Mouse (Mus musculus) MEL (cell line): ENCODE data around the gene Gm826.

Experiments used
- CTCF ChIP-seq, 3 experiments: IDR thresholded peaks in 2 of 3; conservative IDR thresholded peaks in 1 of 3; 2 replicates each; pipeline ENCODE4 v1.5.1; 2011 to 2012; ENCODE audit warnings: low read length in 3 of 3, low read depth in 2 of 3, mild to moderate bottlenecking in 2 of 3, improper control_type of control experiment in 1 of 3, inconsistent platforms in 1 of 3, mixed read lengths in 1 of 3, moderate library complexity in 1 of 3; ENCODE audit not compliant: control insufficient read depth in 1 of 3, insufficient read depth in 1 of 3, poor library complexity in 1 of 3, severe bottlenecking in 1 of 3
- ELF1 ChIP-seq: IDR thresholded peaks from 2 replicates; pipeline ENCODE4 v1.6.1; 2014; ENCODE audit warnings: low read depth, mild to moderate bottlenecking, inconsistent platforms, low read length, improper control_type of control experiment, moderate library complexity
- GATA1 ChIP-seq: IDR thresholded peaks from 2 replicates; pipeline ENCODE4 v1.6.1; 2011; ENCODE audit warnings: low read depth, low read length, improper control_type of control experiment
- MAZ ChIP-seq: IDR thresholded peaks from 2 replicates; pipeline ENCODE4 v1.6.1; 2012; ENCODE audit warnings: low read depth, mild to moderate bottlenecking, inconsistent platforms, low read length, improper control_type of control experiment
- NELFE ChIP-seq: IDR thresholded peaks from 2 replicates; pipeline ENCODE4 v1.6.1; 2011; ENCODE audit warnings: low read depth, low read length, improper control_type of control experiment
- POLR2A ChIP-seq, 2 experiments: IDR thresholded peaks; 2 replicates each; pipeline ENCODE4 v1.6.1; 2011 to 2012; ENCODE audit warnings: low read length in 2 of 2, mild to moderate bottlenecking in 2 of 2, control low read depth in 1 of 2, improper control_type of control experiment in 1 of 2, low read depth in 1 of 2, moderate library complexity in 1 of 2; ENCODE audit not compliant: control insufficient read depth in 1 of 2, insufficient read depth in 1 of 2, poor library complexity in 1 of 2
- POLR2AphosphoS5 ChIP-seq: IDR thresholded peaks from 2 replicates; pipeline ENCODE4 v1.6.1; 2012; ENCODE audit warnings: low read depth, borderline replicate concordance, mild to moderate bottlenecking, inconsistent platforms, low read length, moderate library complexity, mixed read lengths

GRCm38 (mm10) chr2:160321829-160322228 lies 12.1 kb downstream of the Gm826 start:
- TF ChIP-seq POLR2AphosphoS5 (no peak), MAZ (no peak), POLR2A (IDR thresholded peaks at IDR 0.05; ENCODE audit: control insufficient read depth in 1 of 2, insufficient read depth in 1 of 2, low read depth in 1 of 2, low read length in 2 of 2, poor library complexity in 1 of 2) (no peak), CTCF (IDR thresholded peaks at IDR 0.05 in 2 of 3, conservative IDR thresholded peaks at IDR 0.05 in 1 of 3; ENCODE audit: control insufficient read depth in 1 of 3, insufficient read depth in 1 of 3, low read depth in 2 of 3, low read length in 3 of 3, poor library complexity in 1 of 3, severe bottlenecking in 1 of 3) (no peak), NELFE (no peak), GATA1 (no peak), ELF1 (no peak)
